Mouse (Mus musculus): ENCODE measurements around the gene Bend7. TPM values are rescaled to one million over a fixed set of nuclear protein-coding genes. Genes with fewer than 3 reads are reported as not detected.

Bend7 gene
- total RNA-seq, 2 experiments from 2014 or later, result 0.48 TPM; not detected in 1

- ATAC-seq (replicated peaks; ENCODE audit: low FRiP score, low TSS enrichment, poor library complexity, severe bottlenecking), result no peak
Measured at GRCm38 (mm10) chr2:4777291-4777690, 59.7 kb downstream of the Bend7 start.

DNA sequence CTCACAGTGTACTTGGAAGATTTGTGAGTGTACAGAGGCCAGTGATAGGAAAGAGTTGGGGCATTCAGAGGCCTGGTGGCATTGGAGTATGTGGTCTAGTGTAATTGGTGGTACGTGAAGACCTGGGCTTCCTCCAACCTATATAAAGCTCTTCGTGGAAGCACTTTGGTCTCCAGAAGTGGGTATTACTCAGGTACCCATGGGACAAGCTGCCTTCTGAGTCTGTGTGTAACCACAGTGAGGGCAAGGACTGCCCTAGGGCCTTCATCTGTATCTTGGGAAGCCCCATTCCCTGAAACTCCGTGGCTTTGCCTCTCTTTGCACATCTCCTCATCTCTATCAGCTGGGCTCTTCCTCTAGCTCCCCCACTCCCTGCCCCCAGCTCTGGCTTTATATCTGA lies 64.0 kb downstream of the Bend7 start:
- ATAC-seq (replicated peaks; ENCODE audit: low FRiP score, low TSS enrichment, poor library complexity, severe bottlenecking), result no peak

- no peak for ATAC-seq (replicated peaks; ENCODE audit: low FRiP score, low TSS enrichment, poor library complexity, severe bottlenecking)
Measured at GRCm38 (mm10) chr2:4782401-4782800, 64.8 kb downstream of the Bend7 start.

DNA sequence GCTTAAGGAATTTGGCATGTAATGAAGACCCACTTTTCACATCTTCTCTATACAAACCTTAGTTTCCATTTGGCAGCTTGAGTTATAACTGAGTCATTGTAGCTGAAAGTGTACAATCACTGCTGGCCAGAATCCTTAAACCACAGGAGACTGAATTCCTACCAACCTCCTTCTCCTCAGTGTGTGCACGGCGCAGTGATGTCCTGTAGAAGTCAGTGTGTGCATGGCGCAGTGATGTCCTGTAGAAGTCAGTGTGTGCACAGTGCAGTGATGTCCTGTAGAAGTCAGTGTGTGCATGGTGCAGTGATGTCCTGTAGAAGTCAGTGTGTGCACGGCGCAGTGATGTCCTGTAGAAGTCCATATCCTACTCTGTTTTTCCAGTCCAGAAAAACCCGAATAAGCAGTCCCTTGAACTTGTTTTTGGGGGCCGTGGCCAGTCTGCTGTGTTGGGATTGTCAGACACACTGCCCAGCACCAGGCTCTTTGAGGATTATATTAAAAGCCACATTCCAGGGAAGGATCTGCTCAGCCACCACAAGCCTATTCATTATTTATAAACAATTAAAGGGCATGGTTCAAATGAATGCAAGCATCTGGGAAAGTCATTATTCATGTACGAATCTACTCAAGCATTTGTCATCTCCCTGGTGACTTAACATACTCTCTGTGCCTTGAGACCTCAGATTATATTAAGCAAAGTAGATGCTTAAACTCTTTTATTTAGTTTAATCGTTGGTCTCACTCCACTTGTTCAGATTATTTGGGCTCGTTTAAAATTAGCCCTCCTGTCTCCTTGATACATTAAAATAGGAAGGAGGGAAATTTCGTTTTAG lies 65.4 kb downstream of the Bend7 start:
- ATAC-seq (replicated peaks; ENCODE audit: low FRiP score, low TSS enrichment, poor library complexity, severe bottlenecking), result no peak

GRCm38 (mm10) chr2:4784012-4784411 lies 66.4 kb downstream of the Bend7 start:
- ATAC-seq (replicated peaks; ENCODE audit: low FRiP score, low TSS enrichment, poor library complexity, severe bottlenecking), result no peak

DNA sequence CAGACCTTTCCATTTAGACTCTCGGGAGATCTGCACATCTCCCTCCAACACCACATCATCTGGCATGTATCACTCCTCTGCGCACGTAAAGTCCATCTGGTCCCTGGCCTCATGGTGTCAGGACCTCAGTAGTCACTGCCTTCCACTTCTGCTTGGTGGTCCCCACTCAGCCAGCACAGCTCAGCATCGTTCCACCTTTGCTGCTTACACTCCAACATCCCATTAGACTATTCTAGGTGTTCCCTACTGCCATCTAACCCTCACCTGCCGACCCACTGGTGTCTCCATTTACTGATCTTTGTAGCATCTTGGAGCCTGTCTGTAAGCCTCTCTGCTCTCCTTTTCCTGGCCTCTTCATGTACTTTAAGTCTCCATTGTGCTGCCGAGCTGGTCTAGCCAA lies 67.4 kb downstream of the Bend7 start:
- ATAC-seq (replicated peaks; ENCODE audit: low FRiP score, low TSS enrichment, poor library complexity, severe bottlenecking), result no peak

GRCm38 (mm10) chr2:4787223-4787622 lies 69.6 kb downstream of the Bend7 start:
- ATAC-seq (replicated peaks; ENCODE audit: low FRiP score, low TSS enrichment, poor library complexity, severe bottlenecking), result no peak

GRCm38 (mm10) chr2:4791646-4792045 lies 74.0 kb downstream of the Bend7 start:
- ATAC-seq (replicated peaks; ENCODE audit: low FRiP score, low TSS enrichment, poor library complexity, severe bottlenecking), result no peak

DNA sequence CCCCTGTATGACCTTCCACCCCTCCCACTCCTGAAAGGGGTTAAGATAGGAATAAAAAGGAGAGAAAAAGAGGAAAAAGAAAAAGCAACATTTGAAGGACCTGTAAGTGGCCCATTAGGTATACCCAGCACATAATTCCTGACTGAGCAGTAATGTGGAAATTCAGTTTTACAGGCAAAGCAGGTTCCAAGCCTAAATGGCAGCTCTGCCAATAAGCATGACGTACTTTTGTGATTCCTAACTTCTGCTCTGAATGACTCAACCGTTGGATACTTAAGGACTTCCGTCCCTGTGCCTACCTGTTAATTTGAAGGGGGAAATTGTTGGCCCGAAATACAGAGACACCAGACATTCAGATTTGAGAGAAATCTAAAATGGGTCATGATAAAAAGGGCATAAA lies 74.9 kb downstream of the Bend7 start:
- ATAC-seq (replicated peaks; ENCODE audit: low FRiP score, low TSS enrichment, poor library complexity, severe bottlenecking), result no peak

GRCm38 (mm10) chr2:4802395-4803176 lies 85.0 kb downstream of the Bend7 start:
- no peak for ATAC-seq (replicated peaks; ENCODE audit: low FRiP score, low TSS enrichment, poor library complexity, severe bottlenecking)

- ATAC-seq (replicated peaks; ENCODE audit: low FRiP score, low TSS enrichment, poor library complexity, severe bottlenecking), result no peak
Measured at GRCm38 (mm10) chr2:4816308-4816707, 98.7 kb downstream of the Bend7 start.

GRCm38 (mm10) chr2:4817678-4818077 lies 100.0 kb downstream of the Bend7 start:
- no peak for ATAC-seq (replicated peaks; ENCODE audit: low FRiP score, low TSS enrichment, poor library complexity, severe bottlenecking)

- no peak for ATAC-seq (replicated peaks; ENCODE audit: low FRiP score, low TSS enrichment, poor library complexity, severe bottlenecking)
Measured at GRCm38 (mm10) chr2:4820230-4820629, 102.6 kb downstream of the Bend7 start.

GRCm38 (mm10) chr2:4824067-4824466 lies 106.4 kb downstream of the Bend7 start:
- no peak for ATAC-seq (replicated peaks; ENCODE audit: low FRiP score, low TSS enrichment, poor library complexity, severe bottlenecking)

GRCm38 (mm10) chr2:4828032-4828431 lies 110.4 kb downstream of the Bend7 start:
- no peak for ATAC-seq (replicated peaks; ENCODE audit: low FRiP score, low TSS enrichment, poor library complexity, severe bottlenecking)

DNA sequence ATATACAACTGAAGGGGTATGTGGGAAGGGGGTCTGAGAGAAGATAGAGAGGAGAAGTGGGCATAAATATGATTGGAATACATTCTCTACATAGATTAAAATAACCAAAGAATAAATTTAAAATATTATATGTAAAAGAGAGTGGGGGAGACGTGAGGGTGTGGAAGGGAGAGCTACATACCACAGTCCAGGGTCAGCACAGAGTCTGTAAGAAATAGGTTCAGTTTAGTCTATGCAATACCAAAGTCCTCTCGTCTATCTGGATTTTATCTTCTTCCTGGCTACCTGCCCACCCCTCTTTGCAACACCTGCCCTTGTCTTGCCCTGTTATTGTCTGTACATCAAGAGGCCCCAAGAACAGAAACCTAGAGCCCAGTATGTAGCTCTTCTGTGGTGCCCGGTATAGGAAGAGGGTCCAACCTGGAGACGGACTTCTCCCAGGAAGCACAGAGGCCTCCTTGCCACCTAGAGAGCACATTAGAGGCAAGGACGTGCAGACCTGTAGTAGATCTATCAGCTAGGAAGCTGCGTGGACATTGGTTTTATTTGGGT lies 110.9 kb downstream of the Bend7 start:
- no peak for ATAC-seq (replicated peaks; ENCODE audit: low FRiP score, low TSS enrichment, poor library complexity, severe bottlenecking)

DNA sequence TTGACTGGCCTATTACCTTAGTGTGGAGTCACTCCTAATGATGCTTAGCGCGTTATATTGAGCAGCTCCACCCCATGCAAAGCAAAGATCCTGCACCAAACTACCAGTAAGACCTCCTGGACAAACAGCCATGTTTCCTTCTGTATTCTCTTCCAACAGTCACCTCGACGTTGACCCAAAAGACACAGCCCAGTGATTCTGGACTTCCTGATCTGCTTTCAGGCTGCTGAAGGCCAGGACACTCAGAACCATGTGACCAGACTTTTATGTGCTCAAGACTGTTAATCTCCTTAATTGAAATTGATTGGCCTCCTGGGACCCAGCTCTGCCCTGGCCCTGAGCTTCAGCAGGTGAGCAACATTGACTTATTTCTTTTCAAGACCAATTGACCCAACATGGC lies 111.4 kb downstream of the Bend7 start:
- ATAC-seq (replicated peaks; ENCODE audit: low FRiP score, low TSS enrichment, poor library complexity, severe bottlenecking), result no peak

GRCm38 (mm10) chr2:4829489-4830065 lies 111.9 kb downstream of the Bend7 start:
- ATAC-seq (replicated peaks; ENCODE audit: low FRiP score, low TSS enrichment, poor library complexity, severe bottlenecking), result no peak

- peak; percentile 87 for ATAC-seq (replicated peaks; ENCODE audit: low FRiP score, low TSS enrichment, poor library complexity, severe bottlenecking)
Measured at GRCm38 (mm10) chr2:4831493-4831892, 113.9 kb downstream of the Bend7 start.

- ATAC-seq (replicated peaks; ENCODE audit: low FRiP score, low TSS enrichment, poor library complexity, severe bottlenecking), result peak; percentile 56; the same call in 1 of the 2 replicates
Measured at GRCm38 (mm10) chr2:4832166-4832565, 114.5 kb downstream of the Bend7 start.

Data from megakaryocyte-erythroid progenitor cell, adult 5-6 weeks (primary cell).